Comparison of ENCODE assay signal across 24 mouse cellular contexts in the genomic region with DNA sequence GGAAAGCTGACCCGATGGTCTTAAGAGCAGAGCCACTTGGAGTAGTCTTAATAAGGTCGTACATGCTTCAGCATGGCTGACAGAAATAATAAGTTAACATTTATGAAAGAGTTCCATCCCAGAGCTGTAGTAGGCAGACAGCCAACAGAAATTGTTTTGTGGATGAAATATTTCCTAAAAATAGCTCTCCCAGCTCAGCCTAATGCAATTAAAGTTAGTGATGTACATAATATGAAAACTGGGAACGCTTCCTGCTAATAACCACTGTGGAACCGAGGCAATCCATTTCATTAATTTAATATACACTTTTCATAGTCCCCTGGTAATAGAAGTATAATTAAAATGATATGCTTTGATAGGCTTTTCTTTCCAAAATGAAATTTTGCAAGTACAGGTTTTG.
A peak's percentile ranks its signal among the peaks of the same experiment; 100 is the strongest.
DNase-seq lines count a peak whose midpoint lies in the region; ATAC-seq and TF ChIP-seq lines count a peak whose summit lies in the region.
"Had no signal": no experiment of that assay in that cellular context is flagged by ENCODE, and none has a peak within 500 bp of the region (broad histone marks: within the 10 kb centered on the region; RNA-seq: fewer than 3 reads in every experiment).

No protein-coding gene starts in this region.

- no peaks in the 10 kb centered on the region for H3K4me1 ChIP-seq in heart, postnatal 0 days (ENCODE audit: control insufficient read depth, insufficient read depth)
- no peaks in the 10 kb centered on the region for H3K4me1 ChIP-seq in kidney, postnatal 0 days (replicated peaks; ENCODE audit: insufficient read depth, low read length)
- H3K4me1 ChIP-seq in neural tube, embryonic 15.5 days = peaks cover 8% of the 10 kb centered on the region; the same call in 1 of the 2 replicates

- H3K4me3 ChIP-seq in heart, postnatal 0 days (ENCODE audit: low read depth, low read length) = no peak overlapping the region
- no peak overlapping the region for H3K4me3 ChIP-seq in kidney, postnatal 0 days (replicated peaks; ENCODE audit: low read depth, low read length)
- H3K4me3 ChIP-seq in neural tube, embryonic 15.5 days (replicated peaks) = no peak overlapping the region
- H3K4me3 ChIP-seq: heart, adult 2 months; left cerebral cortex, adult 2 months had no signal

- peak; percentile 58 for DNase-seq in heart, postnatal 0 days (ENCODE audit: low spot score)
- no peak for DNase-seq in heart, adult 18-20 months
- DNase-seq in kidney, postnatal 0 days (ENCODE audit: low spot score) = peak; percentile 58
- DNase-seq in kidney, adult 8-10 months = no peak
- DNase-seq in lung, postnatal 10 days = peak; percentile 10
- DNase-seq in lung, postnatal 4 days = no peak
- DNase-seq: adrenal gland, adult 2 months; B cell, adult 2 months; cerebellum, adult 11-12 months; cerebellum, postnatal 10 days; forebrain, postnatal 0 days; gastrocnemius, postnatal 14 days; heart, adult 2 months; kidney, adult 9 months; layer of hippocampus, adult 9-11 months; liver; right cerebral cortex, postnatal 14 days; thymus, adult 2 months; thymus, postnatal 4 days had no signal

- no peaks in the 10 kb centered on the region for H3K9me3 ChIP-seq in heart, postnatal 0 days (replicated peaks; ENCODE audit: control insufficient read depth, low read length)
- no peaks in the 10 kb centered on the region for H3K9me3 ChIP-seq in kidney, postnatal 0 days (replicated peaks; ENCODE audit: low read length)
- H3K9me3 ChIP-seq in neural tube, embryonic 15.5 days (replicated peaks) = no peaks in the 10 kb centered on the region

- no peak overlapping the region for H3K4me2 ChIP-seq in heart, postnatal 0 days (ENCODE audit: low read depth, low read length)
- no peak overlapping the region for H3K4me2 ChIP-seq in kidney, postnatal 0 days (ENCODE audit: low read length)
- no peak overlapping the region for H3K4me2 ChIP-seq in neural tube, embryonic 15.5 days

- no peak overlapping the region for H3K27ac ChIP-seq in heart, postnatal 0 days (ENCODE audit: low read depth)
- no peak overlapping the region for H3K27ac ChIP-seq in kidney, postnatal 0 days
- H3K27ac ChIP-seq in neural tube, embryonic 15.5 days (replicated peaks) = no peak overlapping the region
- H3K27ac ChIP-seq: heart, adult 2 months; left cerebral cortex, adult 2 months; stomach, postnatal 0 days had no signal

- WGBS in heart, postnatal 0 days = 26% methylated on average over 4 of the region's 4 CpGs
- 66% methylated on average over 4 of the region's 4 CpGs for WGBS in kidney, postnatal 0 days
- WGBS in neural tube, embryonic 15.5 days = 51% methylated on average over 4 of the region's 4 CpGs

- ATAC-seq in heart, postnatal 0 days (ENCODE audit: insufficient read depth, low read depth) = no peak
- ATAC-seq in kidney, postnatal 0 days (replicated peaks; ENCODE audit: low FRiP score, low read depth) = no peak
- peak; percentile 70 for ATAC-seq in neural tube, embryonic 15.5 days (ENCODE audit: low FRiP score)
- ATAC-seq: forebrain, postnatal 0 days had no signal

- H3K36me3 ChIP-seq in heart, postnatal 0 days (replicated peaks; ENCODE audit: control insufficient read depth, insufficient read depth, low read length) = no peaks in the 10 kb centered on the region
- no peaks in the 10 kb centered on the region for H3K36me3 ChIP-seq in kidney, postnatal 0 days (ENCODE audit: insufficient read depth, low read length)
- no peaks in the 10 kb centered on the region for H3K36me3 ChIP-seq in neural tube, embryonic 15.5 days
- H3K36me3 ChIP-seq: G1E had no signal

- no peaks in the 10 kb centered on the region for H3K27me3 ChIP-seq in heart, postnatal 0 days (ENCODE audit: control insufficient read depth, insufficient read depth, low read length)
- H3K27me3 ChIP-seq in kidney, postnatal 0 days (ENCODE audit: insufficient read depth, low read length) = no peaks in the 10 kb centered on the region
- no peaks in the 10 kb centered on the region for H3K27me3 ChIP-seq in neural tube, embryonic 15.5 days (replicated peaks)
- H3K27me3 ChIP-seq: CH12.LX had no signal

- H3K9ac ChIP-seq in heart, postnatal 0 days (replicated peaks; ENCODE audit: low read depth, low read length) = no peak overlapping the region
- H3K9ac ChIP-seq in kidney, postnatal 0 days (ENCODE audit: low read depth, low read length) = no peak overlapping the region
- H3K9ac ChIP-seq in neural tube, embryonic 15.5 days (replicated peaks) = no peak overlapping the region
- H3K9ac ChIP-seq: forebrain, postnatal 0 days had no signal

- no peak for TF ChIP-seq CTCF in heart, postnatal 0 days (IDR thresholded peaks at IDR 0.05; ENCODE audit: low read depth)
- TF ChIP-seq CTCF in kidney, postnatal 0 days (IDR thresholded peaks at IDR 0.05; ENCODE audit: low read depth) = no peak

- no peak for TF ChIP-seq EP300 in heart, postnatal 0 days (IDR thresholded peaks at IDR 0.05; ENCODE audit: low read depth)

Comparison
In these comparisons a context has a peak if more than half of its experiments do, and no peak if none do; other contexts are left out.
1. DNase-seq: peak in heart, postnatal 0 days (single experiment), kidney, postnatal 0 days (single experiment) and lung, postnatal 10 days (single experiment); none in heart, adult 18-20 months (0 of 2), kidney, adult 8-10 months (0 of 2) and lung, postnatal 4 days (0 of 2).